Mouse (Mus musculus): Measurements from ENCODE around the gene Ssh2.

- no peak for TF ChIP-seq CTCF (conservative IDR thresholded peaks at IDR 0.05; ENCODE audit: low read length)
- TF ChIP-seq NANOG (IDR thresholded peaks at IDR 0.05; ENCODE audit: borderline replicate concordance, low read length) = no peak
- no peak for TF ChIP-seq POU5F1 (IDR thresholded peaks at IDR 0.05; ENCODE audit: borderline replicate concordance, low read length)
Observed at GRCm38 (mm10) chr11:77363476-77363875, 147.4 kb downstream of the Ssh2 start.
